Mouse (Mus musculus): ENCODE data around the gene Scd3.
"Not testable (repeated sequence)": the region's sequence is repeated elsewhere in the genome, so short reads cannot be mapped to it uniquely, and the experiment has no call there.

Gene Scd3

GRCm38 (mm10) chr19:44273711-44274110, 70.6 kb downstream of the Scd3 start:
- no peak for DNase-seq (ENCODE audit: low spot score)

DNA sequence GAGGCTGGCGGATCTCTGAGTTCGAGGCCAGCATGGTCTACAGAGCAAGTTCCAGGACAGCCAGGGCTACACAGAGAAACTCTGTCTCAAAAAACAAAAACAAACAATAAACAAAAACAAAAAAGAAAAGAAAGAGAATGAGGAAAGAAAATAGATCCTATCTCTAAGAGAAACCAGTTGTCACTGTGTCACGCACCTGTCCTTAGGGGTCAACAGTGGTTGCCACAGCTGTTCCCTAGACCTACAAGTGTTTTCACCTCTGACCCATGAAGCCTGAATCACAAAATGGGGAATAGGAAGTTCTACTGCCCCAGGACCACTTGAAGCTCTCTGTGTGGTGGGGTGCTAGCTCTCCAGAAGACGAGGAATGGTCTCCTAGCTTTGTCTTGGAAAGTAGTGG, 71.4 kb downstream of the Scd3 start:
- no peak for DNase-seq (ENCODE audit: low spot score)

GRCm38 (mm10) chr19:44275418-44275817, 72.3 kb downstream of the Scd3 start:
- no peak for DNase-seq (ENCODE audit: low spot score)

GRCm38 (mm10) chr19:44276861-44277260, 73.8 kb downstream of the Scd3 start:
- DNase-seq (ENCODE audit: low spot score), result no peak

- no peak for DNase-seq (ENCODE audit: low spot score)
Measured at GRCm38 (mm10) chr19:44277931-44278330, 74.9 kb downstream of the Scd3 start.

GRCm38 (mm10) chr19:44280755-44281154, 77.7 kb downstream of the Scd3 start:
- DNase-seq (ENCODE audit: low spot score), result no peak

DNA sequence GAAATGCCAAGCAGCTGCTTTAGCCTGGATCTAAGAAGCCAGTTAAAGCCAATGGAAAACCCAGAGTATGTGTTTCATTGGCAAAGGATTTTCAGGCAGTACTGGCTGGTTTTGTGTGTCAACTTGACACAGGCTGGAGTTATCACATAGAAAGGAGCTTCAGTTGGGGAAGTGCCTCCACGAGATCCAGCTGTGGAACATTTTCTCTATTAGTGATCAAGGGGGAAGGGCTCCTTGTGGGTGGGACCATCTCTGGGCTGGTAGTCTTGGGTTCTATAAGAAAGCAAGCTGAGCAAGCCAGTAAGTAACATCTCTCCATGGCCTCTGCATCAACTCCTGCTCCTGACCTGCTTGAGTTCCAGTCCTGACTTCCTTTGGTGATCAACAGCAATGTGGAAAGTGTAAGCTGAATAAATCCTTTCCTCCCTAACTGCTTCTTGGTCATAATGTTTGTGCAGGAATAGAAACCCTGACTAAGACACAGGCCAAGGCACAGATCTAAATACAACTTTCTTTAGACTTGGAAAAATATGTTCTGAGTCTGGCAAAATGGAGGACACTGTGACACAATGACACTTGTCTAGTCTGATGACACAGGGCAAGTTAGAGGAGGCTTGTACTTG, 78.9 kb downstream of the Scd3 start:
- DNase-seq (ENCODE audit: low spot score), result not testable (repeated sequence)

DNA sequence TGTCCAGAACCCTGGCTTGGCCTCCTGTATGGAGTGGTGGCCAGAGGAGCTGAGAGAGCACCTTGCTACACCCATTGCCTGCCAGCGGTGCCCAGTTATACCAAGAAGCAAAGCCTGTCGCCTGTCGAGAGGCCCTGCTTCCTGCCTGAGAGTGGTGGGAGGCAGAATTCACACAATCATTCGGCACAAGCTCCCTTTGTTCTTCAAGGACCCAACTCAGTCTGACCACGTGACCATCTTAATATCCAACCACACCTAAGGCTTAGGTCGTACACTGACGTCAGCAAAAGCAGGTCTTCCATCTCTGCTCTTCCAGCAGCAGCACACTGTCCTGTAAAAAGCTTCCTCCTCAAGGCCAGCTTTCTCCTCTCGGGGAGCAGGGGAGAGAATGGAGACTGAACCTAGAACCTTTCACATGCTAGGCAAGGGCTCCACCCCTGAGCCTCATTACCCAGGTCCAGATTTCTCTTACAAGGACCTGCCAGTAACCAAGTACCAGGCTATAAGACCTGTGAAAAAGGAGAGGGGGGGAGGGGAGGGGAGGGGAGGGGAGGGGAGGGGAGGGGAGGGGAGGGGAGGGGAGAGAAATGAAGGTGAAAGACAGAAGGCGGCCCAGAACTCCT, 79.6 kb downstream of the Scd3 start:
- DNase-seq (ENCODE audit: low spot score), result no peak

DNA sequence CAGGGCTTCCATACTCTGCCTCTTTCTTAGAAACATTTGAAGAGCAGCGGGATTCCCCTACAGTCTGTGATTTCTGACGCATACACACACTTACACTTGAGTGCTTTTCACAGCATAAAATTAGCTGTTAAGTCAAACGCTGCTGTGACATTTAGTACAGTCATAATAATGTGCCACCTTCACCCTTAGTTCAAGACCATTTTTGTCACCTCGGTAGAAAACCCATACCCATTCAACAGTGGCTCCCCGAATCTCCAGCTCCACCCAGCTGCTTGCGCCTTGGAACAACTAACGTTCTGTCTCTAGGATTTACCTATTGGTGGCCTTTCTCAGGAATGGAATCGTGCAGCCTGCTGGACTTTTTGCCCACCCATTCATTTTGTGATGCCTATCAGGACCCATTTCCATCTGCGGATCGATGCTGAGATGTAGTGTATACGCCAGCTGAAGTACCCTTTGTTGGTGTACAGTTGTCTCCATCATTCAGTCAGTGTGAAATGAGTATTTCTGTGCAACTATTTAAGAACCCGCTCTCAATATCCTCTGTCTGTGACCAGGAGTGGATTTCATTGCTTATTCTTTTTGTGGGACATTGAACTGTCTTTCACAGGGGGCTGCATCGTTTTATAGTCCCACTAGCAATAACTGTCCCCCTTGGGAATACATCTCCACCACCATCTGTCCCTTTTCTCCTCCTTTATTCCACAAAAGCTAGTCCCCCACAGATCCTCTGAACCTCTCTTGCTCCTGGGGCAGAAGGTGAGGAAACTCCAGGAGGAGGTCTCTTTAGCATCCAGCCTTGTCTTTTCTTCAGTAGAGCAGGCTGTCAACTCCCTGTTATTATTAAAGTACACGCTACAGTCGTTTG, 80.3 kb downstream of the Scd3 start:
- no peak for DNase-seq (ENCODE audit: low spot score)

GRCm38 (mm10) chr19:44284025-44284695, 81.1 kb downstream of the Scd3 start:
- peak; percentile 73 for DNase-seq (ENCODE audit: low spot score)

DNA sequence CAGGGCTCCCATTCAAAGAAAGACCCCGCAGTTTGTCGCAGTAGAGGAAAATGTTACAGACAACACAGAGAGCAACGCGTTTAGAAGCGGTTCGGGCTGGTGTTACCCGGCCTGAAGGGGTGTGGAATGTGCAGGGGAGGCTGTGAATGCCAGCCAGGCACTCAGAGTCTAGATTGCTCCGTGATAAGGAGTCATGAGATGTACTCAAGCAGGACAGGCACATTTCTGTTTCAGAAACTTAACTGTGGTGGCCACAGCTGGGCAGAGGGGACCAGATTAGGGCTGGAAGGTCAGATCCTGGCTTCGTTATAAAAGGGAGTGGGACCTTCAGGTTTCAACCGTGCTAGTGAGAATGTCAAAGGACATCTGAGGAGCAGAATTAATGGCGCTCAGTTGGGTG, 81.7 kb downstream of the Scd3 start:
- no peak for DNase-seq (ENCODE audit: low spot score)

DNA sequence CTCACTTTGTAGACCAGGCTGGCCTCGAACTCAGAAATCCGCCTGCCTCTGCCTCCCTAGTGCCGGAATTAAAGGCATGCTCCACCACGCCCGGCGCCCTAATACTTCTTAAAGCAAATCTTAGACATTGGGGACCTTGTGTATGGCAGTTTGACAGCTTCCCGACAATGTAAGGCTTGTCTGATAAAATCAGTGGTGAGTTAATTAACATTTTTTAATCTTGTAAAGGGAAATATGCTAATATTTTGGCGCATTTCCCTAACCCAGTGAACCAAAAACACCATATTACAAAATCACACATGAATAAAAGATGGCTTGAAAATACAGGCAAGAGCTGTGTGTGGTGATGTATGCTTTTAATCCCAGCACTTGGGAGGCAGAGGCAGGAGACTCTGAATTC, 82.5 kb downstream of the Scd3 start:
- DNase-seq (ENCODE audit: low spot score), result no peak

- DNase-seq (ENCODE audit: low spot score), result no peak
Measured at GRCm38 (mm10) chr19:44286109-44286508, 83.0 kb downstream of the Scd3 start.

- DNase-seq (ENCODE audit: low spot score), result no peak
Measured at GRCm38 (mm10) chr19:44287415-44288110, 84.5 kb downstream of the Scd3 start.

- no peak for DNase-seq (ENCODE audit: low spot score)
Measured at GRCm38 (mm10) chr19:44292083-44292482, 89.0 kb downstream of the Scd3 start.

- DNase-seq (ENCODE audit: low spot score), result no peak
Measured at GRCm38 (mm10) chr19:44292483-44292882, 89.4 kb downstream of the Scd3 start.

DNA sequence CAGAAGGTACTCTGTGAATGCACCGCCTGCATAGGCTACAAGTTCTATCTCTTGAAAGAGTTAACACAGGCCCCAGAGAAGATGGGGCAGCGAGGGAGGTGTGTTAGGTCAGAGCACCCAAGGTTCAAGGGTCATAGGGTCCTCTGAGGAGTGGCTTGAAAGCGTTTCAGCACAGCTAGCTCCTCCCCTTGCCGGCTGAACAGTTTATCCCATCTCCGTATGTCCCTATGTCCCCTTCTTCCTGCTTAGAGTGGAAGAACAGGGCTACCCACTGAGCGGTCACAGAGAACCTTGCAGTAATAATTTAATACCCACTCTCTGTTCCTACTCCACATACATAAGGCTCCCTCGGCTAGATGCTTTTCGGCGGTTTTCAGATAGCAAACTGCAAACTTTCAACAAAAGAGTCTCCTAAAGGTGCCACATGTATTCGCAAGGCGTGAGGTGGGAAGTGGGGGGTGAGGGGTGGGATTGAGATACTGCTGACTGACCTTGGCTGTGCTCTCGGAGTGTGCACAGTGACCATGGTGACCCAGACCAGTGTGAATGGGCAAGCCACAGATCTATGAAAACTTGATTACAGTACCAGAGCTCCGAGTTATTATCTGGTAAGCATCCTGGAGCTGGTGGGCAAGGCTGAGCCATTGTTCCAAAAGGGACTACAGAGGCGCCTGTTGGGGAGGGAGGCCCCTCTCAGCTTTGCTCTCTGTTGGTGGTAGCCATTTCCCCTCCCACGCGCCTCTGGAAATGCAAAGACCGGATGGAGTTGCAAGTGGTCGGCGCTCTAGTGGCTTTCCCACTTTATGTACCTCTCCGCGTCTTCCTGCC, 90.1 kb downstream of the Scd3 start, which contains the start of gene Scd2:
TSS of gene Scd2 (plus strand) at position 734 of the 828 bp plus-strand sequence.
- no peak for DNase-seq (ENCODE audit: low spot score)
